Mouse (Mus musculus): Measurements from ENCODE around the gene Gm20661. TPM values are rescaled to one million over a fixed set of nuclear protein-coding genes. Genes with fewer than 3 reads are reported as not detected.
"Not testable (repeated sequence)": the region's sequence is repeated elsewhere in the genome, so short reads cannot be mapped to it uniquely, and the experiment has no call there.

The Gm20661 gene
- polyA plus RNA-seq, 1 experiment from 2014 or later: 1.3 TPM

DNA sequence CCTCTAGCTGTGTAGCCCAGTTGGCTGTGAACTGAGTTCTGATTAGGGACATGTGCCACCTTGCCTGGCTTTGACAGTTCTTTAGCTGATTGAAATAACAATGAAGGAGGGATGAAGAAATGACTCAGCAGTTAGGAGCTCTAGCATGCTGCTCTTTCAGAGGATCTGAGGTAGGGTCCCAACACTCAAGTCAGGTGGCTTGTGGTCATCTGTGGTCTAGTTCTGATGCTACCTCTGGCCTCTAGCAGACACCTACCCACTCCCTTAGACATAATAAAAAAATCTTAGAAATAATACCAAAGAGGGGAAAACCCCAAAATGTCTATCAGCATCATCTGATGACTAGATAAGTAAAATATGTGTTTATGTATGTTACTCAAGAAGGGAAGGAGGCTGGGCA is 27.5 kb downstream of the Gm20661 start:
- ATAC-seq (ENCODE audit: low FRiP score) (no peak), DNase-seq (ENCODE audit: low spot score) (no peak)
- Histone ChIP-seq H3K27ac (no peak overlapping the region), H3K4me2 (replicated peaks) (no peak overlapping the region), H3K9ac (no peak overlapping the region), H3K4me1 (replicated peaks; ENCODE audit: control insufficient read depth, insufficient read depth, low read length) (peaks cover 5% of the 10 kb centered on the region; the same call in 1 of the 2 replicates), H3K36me3 (replicated peaks; ENCODE audit: control insufficient read depth, insufficient read depth) (peaks cover 14% of the 10 kb centered on the region; the same call in 1 of the 2 replicates), H3K4me3 (replicated peaks; ENCODE audit: low read length) (no peak overlapping the region), H3K27me3 (ENCODE audit: control insufficient read depth, insufficient read depth, low read length) (no peaks in the 10 kb centered on the region), H3K9me3 (ENCODE audit: control insufficient read depth, low read length) (no peaks in the 10 kb centered on the region)

DNA sequence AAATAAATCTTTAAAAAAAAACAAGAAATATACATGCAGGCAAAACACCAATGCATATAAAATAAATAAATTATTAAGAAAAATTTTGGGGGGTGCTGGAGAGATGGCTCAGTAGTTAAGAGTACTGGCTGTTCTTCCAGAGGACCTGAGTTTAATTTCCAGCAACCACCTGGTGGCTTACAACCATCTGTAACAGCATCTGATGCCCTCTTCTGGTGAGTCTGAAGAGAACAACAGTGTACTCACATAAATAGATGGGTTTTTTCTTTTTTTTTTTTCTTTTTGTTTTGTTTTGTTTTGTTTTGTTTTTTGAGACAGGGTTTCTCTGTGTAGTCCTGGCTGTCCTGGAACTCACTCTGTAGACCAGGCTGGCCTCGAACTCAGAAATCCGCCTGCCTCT is 30.7 kb downstream of the Gm20661 start:
- peaks cover 23% of the 10 kb centered on the region for H3K36me3 ChIP-seq (replicated peaks; ENCODE audit: control insufficient read depth, insufficient read depth)
- H3K4me3 ChIP-seq (replicated peaks; ENCODE audit: low read length); H3K9me3 ChIP-seq (ENCODE audit: control insufficient read depth, low read length); H3K4me2 ChIP-seq (replicated peaks); ATAC-seq (ENCODE audit: low FRiP score); DNase-seq (ENCODE audit: low spot score); H3K27me3 ChIP-seq (ENCODE audit: control insufficient read depth, insufficient read depth, low read length); H3K27ac ChIP-seq; H3K4me1 ChIP-seq (replicated peaks; ENCODE audit: control insufficient read depth, insufficient read depth, low read length); H3K9ac ChIP-seq: not testable (repeated sequence)
- 100% methylated on average over 2 of the region's 2 CpGs for WGBS

DNA sequence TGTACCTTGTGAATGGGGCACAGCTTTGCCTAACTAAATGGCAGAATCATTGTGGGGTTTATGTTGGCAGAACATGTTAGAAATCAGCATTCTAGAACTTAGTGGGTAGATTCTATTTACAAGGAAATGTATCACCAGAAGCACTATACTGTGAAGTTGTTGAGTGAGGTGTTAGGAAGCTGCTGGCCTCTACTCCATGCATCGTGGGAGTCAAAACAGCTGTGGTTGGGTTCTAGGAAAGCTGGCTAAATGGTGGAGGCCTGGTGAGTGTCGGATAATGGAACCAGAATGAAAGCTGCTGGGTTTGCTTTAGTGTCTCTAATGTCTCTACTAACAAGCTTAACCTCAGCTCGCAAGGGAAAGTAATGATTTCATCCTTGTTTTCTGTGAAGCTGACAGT is 34.3 kb downstream of the Gm20661 start:
- no peaks in the 10 kb centered on the region for H3K4me1 ChIP-seq (replicated peaks; ENCODE audit: control insufficient read depth, insufficient read depth, low read length)
- no peaks in the 10 kb centered on the region for H3K27me3 ChIP-seq (ENCODE audit: control insufficient read depth, insufficient read depth, low read length)
- no peak overlapping the region for H3K27ac ChIP-seq
- peaks cover 23% of the 10 kb centered on the region for H3K36me3 ChIP-seq (replicated peaks; ENCODE audit: control insufficient read depth, insufficient read depth)
- no peak overlapping the region for H3K4me2 ChIP-seq (replicated peaks)
- 89% methylated on average over 3 of the region's 3 CpGs for WGBS
- H3K9me3 ChIP-seq (ENCODE audit: control insufficient read depth, low read length): no peaks in the 10 kb centered on the region
- DNase-seq (ENCODE audit: low spot score) (no peak), ATAC-seq (ENCODE audit: low FRiP score) (no peak)
- no peak overlapping the region for H3K4me3 ChIP-seq (replicated peaks; ENCODE audit: low read length)
- H3K9ac ChIP-seq: no peak overlapping the region

DNA sequence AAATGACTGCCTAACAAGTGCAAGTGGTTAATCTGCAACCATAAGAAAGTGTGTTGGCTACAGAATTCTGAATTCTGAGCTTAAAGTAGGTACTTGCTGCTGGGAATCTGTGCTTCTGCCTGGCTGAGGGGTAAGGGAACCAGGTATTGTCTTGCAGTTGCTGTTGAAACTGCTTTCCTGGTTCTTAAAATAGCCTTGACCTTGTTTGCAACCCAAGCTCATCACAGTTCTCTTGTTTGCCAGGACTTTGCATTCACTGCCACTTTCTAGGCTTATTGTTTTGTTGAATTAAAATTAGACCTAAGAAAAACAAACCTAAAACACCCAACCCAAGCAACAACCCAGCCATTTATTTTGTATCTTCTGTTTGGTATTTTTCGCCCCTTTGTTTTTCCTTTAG is 37.9 kb downstream of the Gm20661 start:
- no peak for ATAC-seq (ENCODE audit: low FRiP score)
- no peak overlapping the region for H3K27ac ChIP-seq
- H3K36me3 ChIP-seq (replicated peaks; ENCODE audit: control insufficient read depth, insufficient read depth): peaks cover 25% of the 10 kb centered on the region
- H3K4me1 ChIP-seq (replicated peaks; ENCODE audit: control insufficient read depth, insufficient read depth, low read length): no peaks in the 10 kb centered on the region
- no peaks in the 10 kb centered on the region for H3K27me3 ChIP-seq (ENCODE audit: control insufficient read depth, insufficient read depth, low read length)
- no peak for DNase-seq (ENCODE audit: low spot score)
- no peak overlapping the region for H3K4me2 ChIP-seq (replicated peaks)
- H3K9me3 ChIP-seq (ENCODE audit: control insufficient read depth, low read length): no peaks in the 10 kb centered on the region
- no peak overlapping the region for H3K4me3 ChIP-seq (replicated peaks; ENCODE audit: low read length)
- H3K9ac ChIP-seq: no peak overlapping the region
- WGBS: 100% methylated on average over 1 of the region's 1 CpGs

DNA sequence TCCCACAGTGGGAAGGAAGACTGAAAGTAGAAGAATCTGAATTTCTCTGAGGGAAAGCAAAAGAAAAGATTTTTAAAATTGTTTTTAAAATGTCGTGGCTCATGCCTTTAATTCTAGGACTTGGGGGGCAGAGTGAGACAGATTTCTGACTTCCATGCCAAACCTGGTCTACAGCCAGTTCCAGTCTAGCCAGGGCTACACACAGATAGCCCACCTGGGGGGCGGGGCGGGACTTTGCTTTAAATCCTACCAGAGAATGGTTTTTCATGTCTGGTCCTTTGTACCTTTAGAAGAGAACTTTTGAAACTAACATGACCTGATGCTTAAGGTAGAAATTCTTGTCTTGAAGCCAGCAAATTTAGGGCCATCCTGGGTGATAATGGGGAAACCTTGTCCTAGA is 40.4 kb downstream of the Gm20661 start:
- DNase-seq (ENCODE audit: low spot score) (no peak), ATAC-seq (ENCODE audit: low FRiP score) (no peak)
- Histone ChIP-seq H3K27me3 (ENCODE audit: control insufficient read depth, insufficient read depth, low read length) (no peaks in the 10 kb centered on the region), H3K36me3 (replicated peaks; ENCODE audit: control insufficient read depth, insufficient read depth) (peaks cover 39% of the 10 kb centered on the region), H3K4me2 (replicated peaks) (no peak overlapping the region), H3K4me3 (replicated peaks; ENCODE audit: low read length) (no peak overlapping the region), H3K9ac (no peak overlapping the region), H3K9me3 (ENCODE audit: control insufficient read depth, low read length) (no peaks in the 10 kb centered on the region), H3K4me1 (replicated peaks; ENCODE audit: control insufficient read depth, insufficient read depth, low read length) (no peaks in the 10 kb centered on the region), H3K27ac (no peak overlapping the region)
- 85% methylated on average over 3 of the region's 3 CpGs for WGBS

DNA sequence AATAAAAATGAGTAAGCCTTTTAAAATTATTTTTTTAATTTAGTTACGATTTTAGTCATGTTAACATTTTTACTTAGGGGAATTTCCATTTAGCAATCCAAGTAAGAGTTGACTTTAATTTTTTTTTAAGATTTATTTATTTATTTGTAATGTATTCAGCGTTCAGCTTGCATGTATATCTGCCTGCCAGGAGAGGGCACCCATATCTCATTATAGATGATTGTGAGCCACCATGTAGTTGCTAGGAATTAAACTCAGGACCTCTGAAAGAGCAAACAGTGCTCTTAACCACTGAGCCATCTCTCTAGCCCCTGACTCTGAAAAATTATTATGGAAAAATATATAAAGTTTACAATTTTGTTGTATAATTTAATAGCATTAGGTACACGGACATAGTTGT is 43.7 kb downstream of the Gm20661 start:
- Histone ChIP-seq H3K9me3 (ENCODE audit: control insufficient read depth, low read length) (no peaks in the 10 kb centered on the region), H3K4me3 (replicated peaks; ENCODE audit: low read length) (no peak overlapping the region), H3K36me3 (replicated peaks; ENCODE audit: control insufficient read depth, insufficient read depth) (peaks cover 50% of the 10 kb centered on the region), H3K4me1 (replicated peaks; ENCODE audit: control insufficient read depth, insufficient read depth, low read length) (no peaks in the 10 kb centered on the region), H3K4me2 (replicated peaks) (no peak overlapping the region), H3K9ac (no peak overlapping the region), H3K27ac (no peak overlapping the region), H3K27me3 (ENCODE audit: control insufficient read depth, insufficient read depth, low read length) (no peaks in the 10 kb centered on the region)
- DNase-seq (ENCODE audit: low spot score) (no peak), ATAC-seq (ENCODE audit: low FRiP score) (no peak)
- 94% methylated on average over 3 of the region's 3 CpGs for WGBS

DNA sequence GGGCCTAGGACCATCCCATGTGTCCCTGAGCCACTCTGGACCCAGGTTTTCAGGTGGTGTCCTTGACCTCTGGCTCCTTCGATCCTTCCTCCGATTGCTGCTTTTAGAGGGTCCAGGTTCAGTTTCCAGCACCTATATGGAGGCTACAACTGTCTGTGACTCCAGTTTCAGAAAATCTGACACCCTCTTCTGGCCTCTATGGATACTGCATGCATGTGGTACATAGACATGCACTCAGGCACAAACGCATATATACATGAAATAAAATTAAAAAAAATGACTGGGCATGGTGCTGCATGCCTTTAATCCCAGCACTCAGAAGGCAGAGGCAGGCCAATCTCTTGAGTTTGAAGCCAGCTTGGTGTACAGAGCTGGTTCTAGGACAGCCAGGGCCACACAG is 45.0 kb downstream of the Gm20661 start:
- ATAC-seq (ENCODE audit: low FRiP score) (no peak), DNase-seq (ENCODE audit: low spot score) (no peak)
- Histone ChIP-seq H3K4me3 (replicated peaks; ENCODE audit: low read length) (no peak overlapping the region), H3K36me3 (replicated peaks; ENCODE audit: control insufficient read depth, insufficient read depth) (peaks cover 61% of the 10 kb centered on the region), H3K27me3 (ENCODE audit: control insufficient read depth, insufficient read depth, low read length) (no peaks in the 10 kb centered on the region), H3K9ac (no peak overlapping the region), H3K4me1 (replicated peaks; ENCODE audit: control insufficient read depth, insufficient read depth, low read length) (no peaks in the 10 kb centered on the region), H3K27ac (no peak overlapping the region), H3K9me3 (ENCODE audit: control insufficient read depth, low read length) (no peaks in the 10 kb centered on the region), H3K4me2 (replicated peaks) (no peak overlapping the region)
- 96% methylated on average over 3 of the region's 3 CpGs for WGBS

DNA sequence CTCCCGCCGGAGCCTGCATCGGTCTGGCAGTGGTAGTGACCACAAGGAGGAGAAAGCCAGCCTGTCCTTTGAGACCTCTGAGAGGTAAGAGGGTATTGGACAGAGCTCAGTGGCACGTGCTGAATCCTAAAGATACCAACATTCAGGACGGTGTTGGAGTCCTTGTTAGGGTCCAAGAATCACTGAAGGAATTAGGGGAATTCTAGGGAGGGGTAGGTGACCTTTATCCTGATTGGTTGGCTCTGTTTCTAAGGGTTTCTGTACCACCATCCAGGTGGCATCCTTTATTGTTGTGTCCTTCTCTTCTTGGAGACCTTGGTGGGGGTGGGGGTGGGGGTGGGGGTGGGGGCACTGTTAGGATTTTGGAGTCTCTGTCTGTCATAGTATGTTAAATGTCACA is 49.3 kb downstream of the Gm20661 start:
- no peak overlapping the region for H3K9ac ChIP-seq
- no peak for ATAC-seq (ENCODE audit: low FRiP score)
- H3K27ac ChIP-seq: no peak overlapping the region
- no peaks in the 10 kb centered on the region for H3K4me1 ChIP-seq (replicated peaks; ENCODE audit: control insufficient read depth, insufficient read depth, low read length)
- H3K9me3 ChIP-seq (ENCODE audit: control insufficient read depth, low read length): no peaks in the 10 kb centered on the region
- H3K4me2 ChIP-seq (replicated peaks): no peak overlapping the region
- H3K27me3 ChIP-seq (ENCODE audit: control insufficient read depth, insufficient read depth, low read length): no peaks in the 10 kb centered on the region
- no peak for DNase-seq (ENCODE audit: low spot score)
- H3K36me3 ChIP-seq (replicated peaks; ENCODE audit: control insufficient read depth, insufficient read depth): peaks cover 62% of the 10 kb centered on the region
- H3K4me3 ChIP-seq (replicated peaks; ENCODE audit: low read length): no peak overlapping the region
- WGBS: 95% methylated on average over 5 of the region's 5 CpGs

DNA sequence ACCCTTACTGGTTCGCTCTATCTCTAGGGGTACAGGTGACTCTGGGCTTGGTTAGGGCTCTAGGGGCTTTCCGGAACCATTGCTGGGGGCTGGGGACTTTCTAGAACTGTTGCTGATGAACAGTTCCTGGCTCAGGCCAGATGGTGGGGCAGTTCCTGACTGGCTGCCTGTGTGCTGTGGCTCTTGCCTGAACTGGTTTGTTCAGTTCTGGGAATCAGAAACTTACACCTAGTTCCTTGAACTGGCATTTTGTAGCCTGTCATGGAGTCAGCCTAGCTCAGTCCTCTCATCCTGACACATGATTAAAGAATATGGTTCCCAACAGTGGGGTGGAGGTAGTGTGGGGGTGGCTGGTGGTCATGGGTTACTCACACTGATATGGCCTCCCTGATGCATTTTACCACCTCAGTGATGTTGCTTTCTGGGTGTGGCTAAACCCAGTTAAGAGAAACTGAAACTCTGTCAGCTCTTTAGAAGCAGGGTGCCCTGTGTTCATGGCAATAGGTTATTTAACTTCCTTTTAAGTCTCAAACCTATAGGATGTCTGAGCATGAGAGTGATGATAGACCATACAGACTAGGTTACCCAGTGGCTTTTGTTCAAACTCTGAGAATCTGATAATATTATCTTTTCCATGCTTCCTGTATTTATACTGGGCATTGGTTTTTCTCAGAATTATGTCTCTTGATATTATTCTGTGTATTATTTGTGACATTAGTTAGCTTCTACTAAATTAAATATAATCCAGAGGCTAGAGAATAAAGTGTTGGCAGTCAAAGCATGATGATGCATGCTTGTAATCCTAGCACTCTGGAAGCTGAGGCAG is 52.7 kb downstream of the Gm20661 start:
- Histone ChIP-seq H3K4me3 (replicated peaks; ENCODE audit: low read length) (no peak overlapping the region), H3K9ac (no peak overlapping the region), H3K27ac (no peak overlapping the region), H3K4me1 (replicated peaks; ENCODE audit: control insufficient read depth, insufficient read depth, low read length) (no peaks in the 10 kb centered on the region), H3K4me2 (replicated peaks) (no peak overlapping the region), H3K9me3 (ENCODE audit: control insufficient read depth, low read length) (no peaks in the 10 kb centered on the region), H3K36me3 (replicated peaks; ENCODE audit: control insufficient read depth, insufficient read depth) (peaks cover 65% of the 10 kb centered on the region), H3K27me3 (ENCODE audit: control insufficient read depth, insufficient read depth, low read length) (no peaks in the 10 kb centered on the region)
- no peak for ATAC-seq (ENCODE audit: low FRiP score)
- no peak for DNase-seq (ENCODE audit: low spot score)
- WGBS: 96% methylated on average over 2 of the region's 2 CpGs

All from hindbrain, embryonic 14.5 days (tissue).